Mouse (Mus musculus) T-helper 2 cell (primary cell): ENCODE measurements around the gene Wnt10b.

Experiments
- in situ Hi-C: fragments of 300-600 bp; cut with MboI, MseI; formaldehyde crosslinking; loops from one replicate; pipeline ENCODE4 v1.15.1; 2025; ENCODE audit warnings: high pct_unique_total_duplicates

Wnt10b gene

GRCm38 (mm10) chr15:98729791-98730545, 48.0 kb downstream of the Wnt10b start:
- in situ Hi-C loops, result no loop called here

GRCm38 (mm10) chr15:98728366-98728765, 49.6 kb downstream of the Wnt10b start:
- in situ Hi-C loops, result no loop called here

- in situ Hi-C loops, result no loop called here
Measured at GRCm38 (mm10) chr15:98727443-98728321, 50.3 kb downstream of the Wnt10b start, which contains the start of gene Fkbp11. TSS of gene Fkbp11 (minus strand) at chr15:98728198.

- in situ Hi-C loops, result no loop called here
Measured at GRCm38 (mm10) chr15:98726746-98727145, 51.2 kb downstream of the Wnt10b start.

GRCm38 (mm10) chr15:98726079-98726478, 51.9 kb downstream of the Wnt10b start:
- in situ Hi-C loops, result no loop called here

- in situ Hi-C loops, result no loop called here
Measured at GRCm38 (mm10) chr15:98724441-98724840, 53.5 kb downstream of the Wnt10b start.

- in situ Hi-C loops, result no loop called here
Measured at GRCm38 (mm10) chr15:98722854-98723253, 55.1 kb downstream of the Wnt10b start.

- in situ Hi-C loops, result no loop called here
Measured at GRCm38 (mm10) chr15:98722191-98722590, 55.8 kb downstream of the Wnt10b start.
